Mouse (Mus musculus) liver, embryonic 13.5 days (tissue): ENCODE results near the gene Smad6. TPM values are rescaled to one million over a fixed set of nuclear protein-coding genes. Genes with fewer than 3 reads are reported as not detected.

Source experiments
- ATAC-seq: fragments of 200-750 bp; cut with Nextera tagmentation; 2 replicates; pipeline ENCODE4 v1.8.0; 2017; ENCODE audit warnings: low read depth, mild to moderate bottlenecking, moderate number of reproducible peaks, moderate library complexity
- DNase-seq: peaks from one replicate; pipeline ENCODE4 v3.0.0; 2022
- H3K27ac ChIP-seq: fragments of 300-500 bp; sonication (generic); 2 replicates; pipeline ENCODE4 v1.5.1; 2015; ENCODE audit warnings: moderate library complexity, mild to moderate bottlenecking, inconsistent platforms
- H3K27me3 ChIP-seq: fragments of 300-500 bp; sonication (generic); 2 replicates; pipeline ENCODE4 v1.6.1; 2015; ENCODE audit warnings: mild to moderate bottlenecking, inconsistent platforms
- H3K36me3 ChIP-seq: fragments of 300-500 bp; sonication (generic); 2 replicates; pipeline ENCODE4 v1.6.1; 2015; ENCODE audit warnings: mild to moderate bottlenecking, inconsistent platforms
- H3K4me1 ChIP-seq: fragments of 300-500 bp; sonication (generic); replicated peaks from 2 replicates; pipeline ENCODE4 v1.6.1; 2015; ENCODE audit warnings: inconsistent platforms
- H3K4me2 ChIP-seq: fragments of 300-500 bp; sonication (generic); 2 replicates; pipeline ENCODE4 v1.6.1; 2015; ENCODE audit warnings: inconsistent platforms, mild to moderate bottlenecking, moderate library complexity
- H3K4me3 ChIP-seq: fragments of 300-500 bp; sonication (generic); replicated peaks from 2 replicates; pipeline ENCODE4 v1.5.1; 2015; ENCODE audit warnings: mild to moderate bottlenecking, inconsistent platforms
- H3K9ac ChIP-seq: fragments of 300-500 bp; sonication (generic); 2 replicates; pipeline ENCODE4 v1.6.1; 2015; ENCODE audit warnings: mild to moderate bottlenecking, inconsistent platforms
- H3K9me3 ChIP-seq: fragments of 300-500 bp; sonication (generic); replicated peaks from 2 replicates; pipeline ENCODE4 v1.6.1; 2016; ENCODE audit warnings: inconsistent platforms
- WGBS: fragments of 180-500 bp; shearing (Covaris S2); methylation state at CpG from one replicate; pipeline ENCODE4 v1.1.7; 2015; ENCODE audit not compliant: insufficient replicate concordance; 5-methylcytosine and 5-hydroxymethylcytosine counted together
- polyA plus RNA-seq: library from polyadenylated mRNA; unstranded; fragments of >200 nt; fragmentation: Nextera tagmentation; extraction: Ambion mirVana; gene quantifications from 2 replicates; pipeline ENCODE4 v1.2.1, GENCODE M21; 2015

The Smad6 gene
- 2.5 and 2.8 TPM in 2 replicates for polyA plus RNA-seq

GRCm38 (mm10) chr9:64021853-64022561 is at the start of gene Smad6:
Gene Smad6 (minus strand): TSS chr9:64022059.
- H3K4me3 ChIP-seq: peak within 1 kb of the TSS; percentile 67
- ATAC-seq (peak; percentile 6), DNase-seq (peak; percentile 66)
- under 1% methylated on average over 60 of the region's 60 CpGs for WGBS
- H3K4me1 ChIP-seq: peaks cover 90% of the 10 kb centered on the region
- H3K36me3 ChIP-seq: no peaks in the 10 kb centered on the region
- H3K4me2 ChIP-seq: peak within 1 kb of the TSS; percentile 98
- H3K27ac ChIP-seq: peak within 1 kb of the TSS; percentile 92
- H3K27me3 ChIP-seq: peaks cover 42% of the 10 kb centered on the region
- H3K9ac ChIP-seq: peak within 1 kb of the TSS; percentile 80
- H3K9me3 ChIP-seq: no peaks in the 10 kb centered on the region

GRCm38 (mm10) chr9:64070674-64071073 is 48.8 kb upstream of the Smad6 start:
- Histone ChIP-seq H3K27me3 (no peaks in the 10 kb centered on the region), H3K4me2 (peak overlapping the region; percentile 55), H3K36me3 (no peaks in the 10 kb centered on the region), H3K27ac (peak overlapping the region; percentile 89), H3K9ac (peak overlapping the region; percentile 68), H3K9me3 (no peaks in the 10 kb centered on the region), H3K4me1 (peaks cover 95% of the 10 kb centered on the region), H3K4me3 (no peak overlapping the region)
- DNase-seq (peak; percentile 70), ATAC-seq (peak; percentile 92)
- 25% methylated on average over 5 of the region's 5 CpGs for WGBS

- Histone ChIP-seq H3K4me3 (no peak overlapping the region), H3K27ac (peak overlapping the region; percentile 89), H3K9me3 (no peaks in the 10 kb centered on the region), H3K4me1 (peaks cover 90% of the 10 kb centered on the region), H3K27me3 (no peaks in the 10 kb centered on the region), H3K36me3 (no peaks in the 10 kb centered on the region), H3K9ac (peak overlapping the region; percentile 65), H3K4me2 (no peak overlapping the region)
- WGBS: 18% methylated on average over 5 of the region's 5 CpGs
- ATAC-seq (no peak), DNase-seq (no peak)
These were observed 47.3 kb upstream of the Smad6 start for GRCm38 (mm10) chr9:64069131-64069530.

GRCm38 (mm10) chr9:64068571-64068970 is 46.7 kb upstream of the Smad6 start:
- Histone ChIP-seq H3K27ac (peak overlapping the region; percentile 85), H3K4me1 (peaks cover 85% of the 10 kb centered on the region), H3K4me2 (no peak overlapping the region), H3K4me3 (no peak overlapping the region), H3K9me3 (no peaks in the 10 kb centered on the region), H3K27me3 (no peaks in the 10 kb centered on the region), H3K36me3 (no peaks in the 10 kb centered on the region), H3K9ac (peak overlapping the region; percentile 50)
- WGBS: 86% methylated on average over 1 of the region's 1 CpGs
- ATAC-seq: no peak
- no peak for DNase-seq

GRCm38 (mm10) chr9:64067787-64068186 is 45.9 kb upstream of the Smad6 start:
- Histone ChIP-seq H3K4me1 (peaks cover 78% of the 10 kb centered on the region), H3K27ac (peak overlapping the region; percentile 85), H3K27me3 (no peaks in the 10 kb centered on the region), H3K9me3 (no peaks in the 10 kb centered on the region), H3K36me3 (no peaks in the 10 kb centered on the region), H3K4me3 (no peak overlapping the region), H3K4me2 (no peak overlapping the region), H3K9ac (peak overlapping the region; percentile 50)
- WGBS: 90% methylated on average over 5 of the region's 5 CpGs
- ATAC-seq: no peak
- no peak for DNase-seq

GRCm38 (mm10) chr9:64060033-64060539 is 38.2 kb upstream of the Smad6 start:
- ATAC-seq: peak; percentile 93
- DNase-seq: peak; percentile 76
- Histone ChIP-seq H3K9me3 (no peaks in the 10 kb centered on the region), H3K4me1 (peaks cover 65% of the 10 kb centered on the region), H3K27me3 (no peaks in the 10 kb centered on the region), H3K36me3 (no peaks in the 10 kb centered on the region), H3K4me2 (peak overlapping the region; percentile 70), H3K9ac (peak overlapping the region; percentile 73), H3K27ac (peak overlapping the region; percentile 90), H3K4me3 (peak overlapping the region; percentile 46)
- under 1% methylated on average over 30 of the region's 30 CpGs for WGBS

- DNase-seq: no peak
- 53% methylated on average over 7 of the region's 7 CpGs for WGBS
- Histone ChIP-seq H3K27me3 (no peaks in the 10 kb centered on the region), H3K9me3 (no peaks in the 10 kb centered on the region), H3K9ac (peak overlapping the region; percentile 73), H3K4me2 (peak overlapping the region; percentile 38), H3K27ac (peak overlapping the region; percentile 90), H3K4me1 (peaks cover 80% of the 10 kb centered on the region), H3K36me3 (no peaks in the 10 kb centered on the region), H3K4me3 (no peak overlapping the region)
- peak; percentile 43 for ATAC-seq
These were observed 36.2 kb upstream of the Smad6 start for GRCm38 (mm10) chr9:64057903-64058650.

- H3K4me3 ChIP-seq: no peak overlapping the region
- H3K27ac ChIP-seq: peak overlapping the region; percentile 90
- DNase-seq (no peak), ATAC-seq (no peak)
- H3K9me3 ChIP-seq: no peaks in the 10 kb centered on the region
- H3K4me1 ChIP-seq: peaks cover 85% of the 10 kb centered on the region
- no peak overlapping the region for H3K4me2 ChIP-seq
- H3K9ac ChIP-seq: peak overlapping the region; percentile 36; the same call in 1 of the 2 replicates
- 70% methylated on average over 9 of the region's 9 CpGs for WGBS
- no peaks in the 10 kb centered on the region for H3K36me3 ChIP-seq
- no peaks in the 10 kb centered on the region for H3K27me3 ChIP-seq
These were observed 33.3 kb upstream of the Smad6 start for GRCm38 (mm10) chr9:64055162-64055561.

GRCm38 (mm10) chr9:64053786-64054185 is 31.9 kb upstream of the Smad6 start:
- peaks cover 83% of the 10 kb centered on the region for H3K4me1 ChIP-seq
- H3K27me3 ChIP-seq: no peaks in the 10 kb centered on the region
- no peak for DNase-seq

GRCm38 (mm10) chr9:64051241-64051640 is 29.4 kb upstream of the Smad6 start:
- H3K36me3 ChIP-seq: no peaks in the 10 kb centered on the region
- H3K9ac ChIP-seq: peak overlapping the region; percentile 79
- peak overlapping the region; percentile 99 for H3K27ac ChIP-seq
- no peak overlapping the region for H3K4me3 ChIP-seq
- H3K27me3 ChIP-seq: no peaks in the 10 kb centered on the region
- H3K9me3 ChIP-seq: no peaks in the 10 kb centered on the region
- ATAC-seq (peak; percentile 42), DNase-seq (peak; percentile 46)
- WGBS: 23% methylated on average over 2 of the region's 2 CpGs
- peaks cover 89% of the 10 kb centered on the region for H3K4me1 ChIP-seq
- H3K4me2 ChIP-seq: peak overlapping the region; percentile 71

More at GRCm38 (mm10) chr9:64053786-64054185, 31.9 kb upstream of the Smad6 start:
- H3K27ac ChIP-seq: peak overlapping the region; percentile 90
- 0 out of 2 replicates have a peak overlapping the region, but pooled peaks have one; percentile 30 for H3K9ac ChIP-seq
- no peaks in the 10 kb centered on the region for H3K36me3 ChIP-seq
- no peak overlapping the region for H3K4me2 ChIP-seq
- no peak overlapping the region for H3K4me3 ChIP-seq
- no peak for ATAC-seq
- WGBS: 54% methylated on average over 4 of the region's 4 CpGs
- no peaks in the 10 kb centered on the region for H3K9me3 ChIP-seq

- Histone ChIP-seq H3K27ac (peak overlapping the region; percentile 99), H3K36me3 (no peaks in the 10 kb centered on the region), H3K9me3 (no peaks in the 10 kb centered on the region), H3K27me3 (no peaks in the 10 kb centered on the region), H3K4me2 (peak overlapping the region; percentile 71), H3K4me3 (peak overlapping the region; percentile 52), H3K9ac (peak overlapping the region; percentile 79), H3K4me1 (peaks cover 96% of the 10 kb centered on the region)
- ATAC-seq: peak; percentile 22; the same call in 1 of the 2 replicates
- WGBS: 25% methylated on average over 8 of the region's 8 CpGs
- no peak for DNase-seq
These were observed 28.7 kb upstream of the Smad6 start for GRCm38 (mm10) chr9:64050513-64051065.
